Comparison of ENCODE assay signal across 9 mouse cellular contexts in genomic region chr19:23036782-23037477, GRCm38 (mm10).
DNase-seq lines count a peak whose midpoint lies in the region; ATAC-seq lines count a peak whose summit lies in the region.
"Had no signal": no experiment of that assay in that cellular context is flagged by ENCODE, and none has a peak within 500 bp of the region (broad histone marks: within the 10 kb centered on the region; RNA-seq: fewer than 3 reads in every experiment).

No protein-coding gene starts in this region.

- H3K27ac ChIP-seq in forebrain, embryonic 12.5 days, result no peak overlapping the region
- H3K27ac ChIP-seq: liver, embryonic 13.5 days had no signal

- no peak overlapping the region for H3K4me3 ChIP-seq in forebrain, embryonic 12.5 days (replicated peaks)
- H3K4me3 ChIP-seq: liver, embryonic 13.5 days had no signal

- no peaks in the 10 kb centered on the region for H3K27me3 ChIP-seq in forebrain, embryonic 12.5 days
- H3K27me3 ChIP-seq: liver, embryonic 13.5 days had no signal

- peak; percentile 43 to 50 for DNase-seq in kidney, postnatal 36 days
- DNase-seq in kidney, adult 11 months, result no peak
- DNase-seq in ES-CJ7 (ENCODE audit: low read depth, low spot score), result peak; percentile 76
- peak; percentile 73 for DNase-seq in ZHBTc4 (ENCODE audit: low read depth, low spot score)
- peak; percentile 25 to 52 for DNase-seq in left cerebral cortex, postnatal 10 days (ENCODE audit: extremely low spot score in 1 of 2, low spot score in 2 of 2)
- no peak for DNase-seq in adrenal gland, adult 18-20 months (ENCODE audit: low spot score in 2 of 2)
- DNase-seq: heart, postnatal 4 days; liver, embryonic 13.5 days had no signal

- no peak for ATAC-seq in forebrain, embryonic 12.5 days (ENCODE audit: low FRiP score)

- WGBS in forebrain, embryonic 12.5 days, result 66% methylated on average over 11 of the region's 11 CpGs

- no peak overlapping the region for H3K4me2 ChIP-seq in forebrain, embryonic 12.5 days
- H3K4me2 ChIP-seq: liver, embryonic 13.5 days had no signal

- no peaks in the 10 kb centered on the region for H3K36me3 ChIP-seq in forebrain, embryonic 12.5 days (replicated peaks)
- H3K36me3 ChIP-seq: liver, embryonic 13.5 days had no signal

- no peak overlapping the region for H3K9ac ChIP-seq in forebrain, embryonic 12.5 days
- H3K9ac ChIP-seq: liver, embryonic 13.5 days had no signal

- peaks cover 3% of the 10 kb centered on the region; the same call in 1 of the 2 replicates for H3K4me1 ChIP-seq in forebrain, embryonic 12.5 days

- intact Hi-C loops in left cerebral cortex, postnatal 10 days (cut with DNase I), result no loop called here

- no peaks in the 10 kb centered on the region for H3K9me3 ChIP-seq in forebrain, embryonic 12.5 days
- H3K9me3 ChIP-seq: liver, embryonic 13.5 days had no signal

Comparison
In these comparisons a context has a peak if more than half of its experiments do, and no peak if none do; other contexts are left out.
1. DNase-seq: peak in kidney, postnatal 36 days (2 of 2), ES-CJ7 (single experiment), ZHBTc4 (single experiment) and left cerebral cortex, postnatal 10 days (2 of 2); none in kidney, adult 11 months (single experiment) and adrenal gland, adult 18-20 months (0 of 2).